Mouse (Mus musculus): ENCODE results near the gene Fam78b.

Fam78b gene

GRCm38 (mm10) chr1:167024961-167025360 is 23.7 kb downstream of the Fam78b start:
- DNase-seq (ENCODE audit: inconsistent age in 2 of 2, low spot score in 1 of 2): no peak

- no peak for DNase-seq (ENCODE audit: inconsistent age in 2 of 2, low spot score in 1 of 2)
Observed at GRCm38 (mm10) chr1:167032046-167032648, 30.9 kb downstream of the Fam78b start.

GRCm38 (mm10) chr1:167034435-167034834 is 33.2 kb downstream of the Fam78b start:
- DNase-seq (ENCODE audit: inconsistent age in 2 of 2, low spot score in 1 of 2): no peak

DNA sequence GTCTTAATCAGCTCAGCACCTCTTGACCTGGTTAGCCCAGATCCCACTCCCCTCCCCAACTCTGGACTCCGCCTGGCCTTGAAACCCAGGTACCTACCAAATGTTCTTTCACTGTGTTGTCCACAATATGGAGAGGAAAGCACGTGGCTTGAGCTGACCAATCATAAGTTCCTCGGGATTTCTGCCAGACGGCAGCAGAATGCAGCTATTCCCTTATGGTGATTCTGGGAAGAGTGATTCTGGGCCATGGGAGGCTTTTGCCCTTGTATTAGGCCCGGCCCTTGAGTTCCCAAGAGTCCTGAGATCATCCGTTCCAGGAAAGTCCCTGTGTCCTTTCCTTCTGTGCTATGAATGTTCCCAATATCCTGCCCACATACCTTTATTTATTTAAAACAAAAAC is 41.3 kb downstream of the Fam78b start:
- no peak for DNase-seq (ENCODE audit: inconsistent age in 2 of 2, low spot score in 1 of 2)

GRCm38 (mm10) chr1:167046169-167046927 is 45.1 kb downstream of the Fam78b start:
- no peak for DNase-seq (ENCODE audit: inconsistent age in 2 of 2, low spot score in 1 of 2)

GRCm38 (mm10) chr1:167050859-167051258 is 49.6 kb downstream of the Fam78b start:
- no peak for DNase-seq (ENCODE audit: inconsistent age in 2 of 2, low spot score in 1 of 2)

DNA sequence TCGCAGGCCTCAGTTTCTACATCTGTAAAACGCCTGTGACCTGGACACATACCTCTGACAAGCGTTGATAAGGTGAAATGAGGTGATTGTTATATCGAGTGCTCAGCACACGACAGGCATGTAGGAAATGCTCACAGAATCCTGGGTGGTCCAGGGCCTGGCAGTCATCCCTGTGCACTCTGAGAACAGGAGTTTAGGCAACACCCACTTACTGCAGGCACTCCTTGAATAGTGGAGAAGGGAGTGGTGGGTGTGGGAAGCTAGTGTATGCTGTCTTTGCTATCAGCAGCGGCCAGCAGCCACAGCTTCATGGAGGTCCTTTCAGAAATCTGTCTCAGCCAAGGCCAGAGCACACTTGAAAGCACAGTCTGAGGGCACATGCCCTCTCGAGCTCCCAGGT is 52.8 kb downstream of the Fam78b start:
- no peak for DNase-seq (ENCODE audit: inconsistent age in 2 of 2, low spot score in 1 of 2)

GRCm38 (mm10) chr1:167057543-167057942 is 56.3 kb downstream of the Fam78b start:
- DNase-seq (ENCODE audit: inconsistent age in 2 of 2, low spot score in 1 of 2): no peak

DNA sequence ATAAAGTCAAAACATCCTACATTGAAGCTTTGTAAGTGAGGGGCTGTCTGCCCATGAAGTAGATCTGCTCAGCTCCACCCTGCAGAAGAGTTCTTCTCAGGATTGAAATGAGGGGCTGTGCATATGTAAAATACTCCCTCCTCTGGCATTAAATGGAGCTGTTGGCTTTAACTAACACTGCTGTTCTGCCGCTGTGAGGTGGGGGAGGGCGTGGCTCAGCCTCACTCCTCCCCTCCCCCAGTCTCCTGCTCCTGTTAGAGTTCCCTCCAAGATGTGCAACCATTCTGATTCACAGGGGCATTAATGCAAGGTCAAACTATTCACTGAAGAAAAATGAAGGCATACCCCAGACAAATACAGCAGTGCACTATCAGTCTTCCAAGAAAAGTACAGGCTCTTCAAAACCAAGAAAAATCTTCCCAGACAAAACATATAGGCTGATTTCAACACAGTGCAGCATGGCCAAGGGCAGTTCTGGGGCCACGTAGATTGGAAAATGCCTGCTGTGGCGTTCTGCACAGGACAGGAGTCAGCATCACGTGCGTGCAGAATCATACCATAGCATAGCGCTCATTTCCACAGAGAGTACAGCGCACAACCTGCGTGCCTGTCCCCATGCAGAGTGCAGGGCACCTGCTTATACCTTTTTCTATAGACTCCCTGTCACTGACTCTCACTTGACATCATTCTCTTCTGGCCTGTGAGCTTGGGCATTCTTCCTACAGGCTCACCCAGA is 58.5 kb downstream of the Fam78b start:
- DNase-seq (ENCODE audit: inconsistent age in 2 of 2, low spot score in 1 of 2): peak; percentile 35 to 67

DNA sequence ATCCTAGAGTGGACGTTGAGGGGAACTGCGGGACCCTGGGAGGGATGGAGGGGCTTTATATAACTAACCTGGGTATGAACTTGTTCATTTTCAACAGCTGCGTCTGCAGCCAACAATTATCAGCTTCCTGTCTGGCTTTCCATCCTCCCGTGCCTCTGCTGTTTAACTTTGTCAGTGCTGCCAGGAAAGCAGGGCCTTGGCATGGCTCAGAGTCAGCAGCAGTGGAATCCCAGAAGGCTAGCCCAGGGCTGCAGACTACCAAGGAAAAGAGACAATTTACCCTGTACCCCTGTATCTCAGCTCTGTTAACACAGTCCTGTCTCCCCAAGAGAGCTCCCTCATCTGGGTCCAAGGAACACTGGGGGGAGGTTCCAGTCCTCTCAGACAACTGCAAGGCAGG is 62.8 kb downstream of the Fam78b start:
- DNase-seq (ENCODE audit: inconsistent age in 2 of 2, low spot score in 1 of 2): no peak

- DNase-seq (ENCODE audit: inconsistent age in 2 of 2, low spot score in 1 of 2): peak; percentile 34 to 70
Observed at GRCm38 (mm10) chr1:167065541-167065940, 64.3 kb downstream of the Fam78b start.

DNA sequence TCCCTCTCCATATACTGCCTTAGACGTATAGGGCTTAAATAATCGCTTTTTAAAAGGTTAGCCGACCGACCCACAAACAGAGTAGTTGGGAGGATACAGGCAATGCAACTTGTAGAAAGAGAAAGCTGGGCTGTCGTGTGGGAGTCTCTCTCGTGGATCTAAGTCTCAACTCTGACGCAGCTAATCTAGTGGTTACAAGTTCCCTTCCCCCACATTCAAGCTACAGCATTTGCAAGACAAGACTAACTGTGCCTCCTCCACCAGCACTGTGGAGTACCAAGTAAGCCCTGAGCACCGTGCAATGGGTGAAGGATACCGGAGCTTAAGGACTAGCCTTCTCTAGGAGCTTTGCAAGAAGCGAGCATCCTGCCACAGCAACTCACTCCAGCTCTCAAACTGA is 64.8 kb downstream of the Fam78b start:
- DNase-seq (ENCODE audit: inconsistent age in 2 of 2, low spot score in 1 of 2): no peak

DNA sequence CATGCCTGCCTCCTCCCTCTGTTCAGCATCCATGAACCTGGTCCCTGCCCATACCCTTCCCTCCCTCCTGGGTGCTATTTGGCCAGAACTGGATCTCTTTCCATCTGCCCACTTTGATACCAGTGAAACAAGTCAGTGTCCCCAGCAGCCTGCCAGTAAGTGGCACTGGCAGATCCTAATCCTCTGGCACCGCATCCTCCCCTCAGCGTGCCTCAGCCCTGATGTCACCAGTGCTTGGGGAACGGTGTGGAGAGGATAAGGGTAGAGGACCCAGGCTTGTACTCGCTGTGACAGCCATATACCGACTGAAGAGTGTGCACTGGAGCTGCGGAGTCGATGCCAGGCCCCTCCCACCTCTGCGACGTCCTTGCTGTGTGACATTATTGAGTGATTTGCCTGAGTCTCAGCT is 65.7 kb downstream of the Fam78b start:
- peak; percentile 74 to 85 for DNase-seq (ENCODE audit: inconsistent age in 2 of 2, low spot score in 1 of 2)

GRCm38 (mm10) chr1:167069741-167070140 is 68.5 kb downstream of the Fam78b start:
- DNase-seq (ENCODE audit: inconsistent age in 2 of 2, low spot score in 1 of 2): no peak

DNA sequence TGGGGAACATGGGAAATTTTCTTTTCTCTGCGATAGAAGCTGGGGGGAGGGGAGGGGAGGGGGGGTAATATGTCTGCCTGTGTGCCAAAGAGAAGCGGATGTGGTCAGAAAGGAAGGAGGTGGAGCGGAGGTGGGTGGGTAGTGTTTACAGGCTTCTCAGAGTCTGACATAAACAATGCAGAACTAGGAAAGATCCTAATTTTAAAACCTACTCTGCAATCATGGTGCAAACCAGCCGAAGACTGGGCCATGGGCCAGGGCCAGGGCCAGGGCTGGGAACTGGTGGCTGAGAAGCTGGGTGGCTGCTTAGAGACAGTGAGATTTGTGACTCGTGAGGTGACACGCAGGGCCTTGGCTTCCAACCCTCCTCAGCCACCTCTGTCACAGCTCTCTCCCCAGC is 69.1 kb downstream of the Fam78b start:
- DNase-seq (ENCODE audit: inconsistent age in 2 of 2, low spot score in 1 of 2): peak in 1 of 2 experiments; percentile 42

- DNase-seq (ENCODE audit: inconsistent age in 2 of 2, low spot score in 1 of 2): peak in 1 of 2 experiments; percentile 88
Observed at GRCm38 (mm10) chr1:167075726-167076125, 74.5 kb downstream of the Fam78b start.

DNA sequence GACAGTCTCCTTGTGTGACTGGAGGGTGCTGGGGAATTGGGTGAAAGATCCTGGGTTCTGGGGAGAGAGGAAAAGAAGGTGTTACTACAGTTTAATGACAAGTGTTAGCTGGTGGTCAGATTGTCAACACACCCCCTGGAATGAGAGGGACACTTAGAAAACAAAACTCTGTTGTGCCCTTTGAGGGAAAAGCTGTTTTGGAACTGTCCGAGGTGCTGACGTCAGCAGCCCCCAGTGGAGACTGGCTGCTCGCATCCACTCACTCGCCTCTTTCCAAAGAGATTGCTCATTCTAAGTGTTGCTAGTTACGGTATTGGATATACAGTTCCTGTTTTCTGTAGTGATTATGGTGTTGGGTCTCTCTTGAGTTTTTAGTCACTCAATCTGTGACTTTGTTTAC is 78.3 kb downstream of the Fam78b start:
- DNase-seq (ENCODE audit: inconsistent age in 2 of 2, low spot score in 1 of 2): peak in 1 of 2 experiments; percentile 40

DNA sequence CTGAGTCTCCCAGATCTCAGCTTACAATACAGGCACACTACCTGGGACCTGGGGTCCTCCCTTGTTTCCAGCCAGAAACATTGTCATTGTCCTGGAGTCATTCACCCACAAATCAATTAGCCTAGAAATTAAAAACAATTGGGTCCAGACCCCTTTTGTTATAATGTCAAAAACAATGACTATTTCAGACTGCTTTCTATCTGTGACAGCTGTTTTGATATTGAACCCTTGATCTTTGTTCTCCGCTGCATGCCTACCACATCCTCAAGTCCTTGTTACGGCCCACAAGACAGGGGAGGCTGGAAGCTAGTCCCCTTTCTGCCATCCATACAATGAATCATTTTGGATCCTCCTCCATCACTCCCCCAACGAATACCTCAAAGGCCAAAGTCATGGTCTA is 80.7 kb downstream of the Fam78b start:
- DNase-seq (ENCODE audit: inconsistent age in 2 of 2, low spot score in 1 of 2): no peak

- DNase-seq (ENCODE audit: inconsistent age in 2 of 2, low spot score in 1 of 2): no peak
Observed at GRCm38 (mm10) chr1:167082506-167083100, 81.4 kb downstream of the Fam78b start.

DNA sequence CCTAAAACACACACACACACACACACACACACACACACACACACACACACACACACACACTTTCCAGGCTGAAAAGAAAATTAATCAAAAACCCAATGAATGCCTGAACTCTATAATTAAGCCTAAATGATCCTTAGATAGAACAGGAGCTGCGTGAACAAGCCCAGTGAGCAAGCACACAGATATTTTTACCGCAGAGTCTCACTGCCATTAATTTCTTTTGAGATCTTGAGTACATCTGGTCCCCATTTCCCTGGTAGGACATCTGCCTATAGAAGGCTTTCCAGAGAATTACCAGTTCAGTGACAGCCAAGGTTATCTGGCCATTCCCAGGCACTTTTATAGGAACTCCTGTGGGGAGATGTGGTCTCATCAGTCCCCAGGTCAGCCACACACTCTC is 82.0 kb downstream of the Fam78b start:
- DNase-seq (ENCODE audit: inconsistent age in 2 of 2, low spot score in 1 of 2): no peak

DNA sequence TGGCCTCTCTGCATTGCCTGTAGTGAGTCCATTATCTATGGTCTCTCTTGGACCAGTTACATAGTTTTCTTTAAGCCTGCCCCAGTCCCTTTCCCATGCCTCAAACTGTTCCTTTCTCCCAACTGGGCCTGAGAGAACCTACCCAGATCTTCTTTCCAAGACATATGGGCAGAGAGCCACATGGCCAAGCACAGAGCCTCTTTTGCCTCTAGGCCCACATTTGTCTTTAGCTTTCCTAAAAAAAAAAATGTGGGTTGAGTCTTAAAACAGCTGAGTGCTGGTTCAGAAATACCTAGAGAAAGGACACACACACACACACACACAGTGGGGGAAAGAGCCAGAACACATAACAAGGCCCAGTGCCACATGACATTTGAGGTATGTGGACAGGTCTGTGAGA is 83.1 kb downstream of the Fam78b start:
- DNase-seq (ENCODE audit: inconsistent age in 2 of 2, low spot score in 1 of 2): no peak

DNA sequence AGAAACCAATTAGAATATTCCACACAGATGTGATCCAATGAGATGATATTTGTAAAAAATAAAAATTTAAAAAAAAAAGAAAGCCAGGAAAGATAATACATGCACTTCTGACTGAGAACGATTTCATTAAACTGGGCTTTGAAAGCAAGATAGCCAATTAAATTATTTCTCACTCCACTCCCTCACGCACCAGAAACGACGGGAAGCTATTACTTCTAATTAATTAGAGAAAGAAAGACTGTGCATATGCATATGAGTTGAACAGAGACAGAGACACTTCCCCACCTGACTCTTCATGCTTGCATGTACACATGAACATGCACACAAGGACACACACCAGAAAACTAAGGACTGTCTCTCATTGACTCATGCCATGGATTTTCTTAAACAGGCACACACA is 84.2 kb downstream of the Fam78b start:
- no peak for DNase-seq (ENCODE audit: inconsistent age in 2 of 2, low spot score in 1 of 2)

Measured in adrenal gland, adult (tissue).